Mouse (Mus musculus) midbrain, postnatal 0 days (tissue): ENCODE results near the gene Limch1. TPM values are rescaled to one million over a fixed set of nuclear protein-coding genes. Genes with fewer than 3 reads are reported as not detected.

ENCODE experiments used
- ATAC-seq: fragments of 200-750 bp; cut with Nextera tagmentation; 2 replicates; pipeline ENCODE4 v1.8.0; 2017; ENCODE audit warnings: moderate number of reproducible peaks, mild to moderate bottlenecking, moderate TSS enrichment, moderate library complexity; ENCODE audit not compliant: low FRiP score
- DNase-seq: peaks from one replicate; pipeline ENCODE4 v3.0.0-alpha.2; 2015; ENCODE audit warnings: low spot score
- H3K27ac ChIP-seq: fragments of 300-500 bp; sonication (generic); 2 replicates; pipeline ENCODE4 v1.5.1; 2014; ENCODE audit warnings: low read depth, mild to moderate bottlenecking, low read length, mixed read lengths
- H3K27me3 ChIP-seq: fragments of 300-500 bp; sonication (generic); 2 replicates; pipeline ENCODE4 v1.6.1; 2014; ENCODE audit warnings: low read length, control low read depth, mixed read lengths; ENCODE audit not compliant: insufficient read depth
- H3K36me3 ChIP-seq: fragments of 300-500 bp; sonication (generic); 2 replicates; pipeline ENCODE4 v1.6.1; 2014; ENCODE audit warnings: low read length, control low read depth, mixed read lengths; ENCODE audit not compliant: insufficient read depth
- H3K4me1 ChIP-seq: fragments of 300-500 bp; sonication (generic); 2 replicates; pipeline ENCODE4 v1.6.1; 2014; ENCODE audit warnings: mild to moderate bottlenecking, control low read depth, antibody characterized with exemption, low read length, mixed read lengths; ENCODE audit not compliant: insufficient read depth
- H3K4me2 ChIP-seq: fragments of 300-500 bp; sonication (generic); 2 replicates; pipeline ENCODE4 v1.6.1; 2014; ENCODE audit warnings: low read depth, mild to moderate bottlenecking, low read length, mixed read lengths; ENCODE audit not compliant: poor library complexity, severe bottlenecking
- H3K4me3 ChIP-seq: fragments of 300-500 bp; sonication (generic); 2 replicates; pipeline ENCODE4 v1.5.1; 2014; ENCODE audit warnings: low read depth, mild to moderate bottlenecking, low read length, moderate library complexity
- H3K9ac ChIP-seq: fragments of 300-500 bp; sonication (generic); replicated peaks from 2 replicates; pipeline ENCODE4 v1.6.1; 2014; ENCODE audit warnings: mild to moderate bottlenecking, low read length, moderate library complexity, mixed read lengths; ENCODE audit not compliant: poor library complexity, severe bottlenecking
- H3K9me3 ChIP-seq: fragments of 300-500 bp; sonication (generic); 2 replicates; pipeline ENCODE4 v1.6.1; 2016; ENCODE audit warnings: low read length, control low read depth
- CTCF ChIP-seq: IDR thresholded peaks from 2 replicates; pipeline ENCODE4 v1.5.1; 2016; ENCODE audit warnings: antibody characterized with exemption, mild to moderate bottlenecking
- WGBS: fragments of 180-500 bp; shearing (Covaris S2); extraction: QIAGEN DNeasy Blood & Tissue Kit; methylation state at CpG from one replicate; pipeline ENCODE4 v1.1.7; 2014; 5-methylcytosine and 5-hydroxymethylcytosine counted together
- polyA plus RNA-seq: library from polyadenylated mRNA; unstranded; fragments of >200 nt; fragmentation: Nextera tagmentation; extraction: Ambion mirVana; gene quantifications from 2 replicates; pipeline ENCODE4 v1.2.1, GENCODE M21; 2015
- total RNA-seq: library from RNA; depleted of rRNA; stranded (reverse); fragments of >200 nt; gene quantifications from 2 replicates; pipeline ENCODE4 v1.2.3, GENCODE M21; 2014

Limch1 gene
- total and polyA plus RNA-seq, 2 experiments from 2014 or later, result 46.6 to 119 TPM

- Histone ChIP-seq H3K27ac (no peak overlapping the region), H3K4me2 (no peak overlapping the region), H3K9ac (no peak overlapping the region), H3K4me1 (no peaks in the 10 kb centered on the region), H3K4me3 (no peak overlapping the region), H3K36me3 (peaks cover 13% of the 10 kb centered on the region), H3K9me3 (no peaks in the 10 kb centered on the region), H3K27me3 (no peaks in the 10 kb centered on the region)
- 75% methylated on average over 8 of the region's 8 CpGs for WGBS
- TF ChIP-seq CTCF, result no peak
- no peak for ATAC-seq
- DNase-seq, result no peak
These were observed 279.5 kb downstream of the Limch1 start for GRCm38 (mm10) chr5:67025095-67025494.

GRCm38 (mm10) chr5:67025581-67025980, 280.0 kb downstream of the Limch1 start:
- 76% methylated on average over 8 of the region's 10 CpGs for WGBS
- ATAC-seq, result no peak
- no peak overlapping the region for H3K4me2 ChIP-seq

GRCm38 (mm10) chr5:67028786-67029185, 283.2 kb downstream of the Limch1 start:
- ATAC-seq (no peak), DNase-seq (peak; percentile 78)
- H3K4me1 ChIP-seq, result no peaks in the 10 kb centered on the region
- TF ChIP-seq CTCF, result no peak
- no peak overlapping the region for H3K4me2 ChIP-seq
- no peak overlapping the region for H3K9ac ChIP-seq
- no peak overlapping the region for H3K4me3 ChIP-seq
- WGBS, result 49% methylated on average over 16 of the region's 16 CpGs
- no peaks in the 10 kb centered on the region for H3K9me3 ChIP-seq
- H3K27ac ChIP-seq, result no peak overlapping the region
- no peaks in the 10 kb centered on the region for H3K27me3 ChIP-seq
- peaks cover 32% of the 10 kb centered on the region for H3K36me3 ChIP-seq

More at GRCm38 (mm10) chr5:67025581-67025980, 280.0 kb downstream of the Limch1 start:
- no peaks in the 10 kb centered on the region for H3K4me1 ChIP-seq
- H3K9ac ChIP-seq, result no peak overlapping the region
- H3K9me3 ChIP-seq, result no peaks in the 10 kb centered on the region
- H3K36me3 ChIP-seq, result peaks cover 15% of the 10 kb centered on the region
- no peak for DNase-seq
- H3K27me3 ChIP-seq, result no peaks in the 10 kb centered on the region
- no peak for TF ChIP-seq CTCF
- no peak overlapping the region for H3K27ac ChIP-seq
- no peak overlapping the region for H3K4me3 ChIP-seq

- no peak for TF ChIP-seq CTCF
- Histone ChIP-seq H3K4me2 (no peak overlapping the region), H3K4me3 (no peak overlapping the region), H3K4me1 (no peaks in the 10 kb centered on the region), H3K36me3 (peaks cover 39% of the 10 kb centered on the region), H3K27me3 (no peaks in the 10 kb centered on the region), H3K27ac (no peak overlapping the region), H3K9ac (no peak overlapping the region), H3K9me3 (no peaks in the 10 kb centered on the region)
- WGBS, result 55% methylated on average over 3 of the region's 3 CpGs
- DNase-seq (no peak), ATAC-seq (no peak)
These were observed 284.3 kb downstream of the Limch1 start for GRCm38 (mm10) chr5:67029946-67030345.

- DNase-seq, result no peak
- no peak for ATAC-seq
- Histone ChIP-seq H3K27ac (no peak overlapping the region), H3K36me3 (peaks cover 43% of the 10 kb centered on the region), H3K4me2 (no peak overlapping the region), H3K4me1 (no peaks in the 10 kb centered on the region), H3K27me3 (no peaks in the 10 kb centered on the region), H3K4me3 (no peak overlapping the region), H3K9me3 (no peaks in the 10 kb centered on the region), H3K9ac (no peak overlapping the region)
- 82% methylated on average over 7 of the region's 7 CpGs for WGBS
- peak; percentile 8; the same call in 1 of the 2 replicates for TF ChIP-seq CTCF
These were observed 287.0 kb downstream of the Limch1 start for GRCm38 (mm10) chr5:67032601-67033000.

GRCm38 (mm10) chr5:67043932-67044331, 298.3 kb downstream of the Limch1 start:
- H3K27me3 ChIP-seq, result no peaks in the 10 kb centered on the region
- H3K4me3 ChIP-seq, result no peak overlapping the region
- H3K4me1 ChIP-seq, result no peaks in the 10 kb centered on the region
- H3K4me2 ChIP-seq, result no peak overlapping the region
- H3K9me3 ChIP-seq, result no peaks in the 10 kb centered on the region
- peaks cover 9% of the 10 kb centered on the region; the same call in 1 of the 2 replicates for H3K36me3 ChIP-seq
- 83% methylated on average over 8 of the region's 9 CpGs for WGBS
- DNase-seq, result no peak
- H3K9ac ChIP-seq, result no peak overlapping the region
- no peak for TF ChIP-seq CTCF
- no peak overlapping the region for H3K27ac ChIP-seq
- no peak for ATAC-seq
